In genomic region chr4:134534124-134534886, GRCm38 (mm10) we compare ENCODE assay signal across 8 mouse cellular contexts. TPM values are rescaled to one million over a fixed set of nuclear protein-coding genes. Genes with fewer than 3 reads are reported as not detected.
A peak's percentile ranks its signal among the peaks of the same experiment; 100 is the strongest.
DNase-seq lines count a peak whose midpoint lies in the region; ATAC-seq lines count a peak whose summit lies in the region.

No protein-coding gene starts in this region.

- WGBS in embryonic facial prominence, embryonic 11.5 days = 1% methylated on average over 56 of the region's 57 CpGs
- WGBS in lung, embryonic 15.5 days = under 1% methylated on average over 54 of the region's 57 CpGs

- no peaks in the 10 kb centered on the region for H3K9me3 ChIP-seq in embryonic facial prominence, embryonic 11.5 days (replicated peaks; ENCODE audit: control insufficient read depth, low read length)
- no peaks in the 10 kb centered on the region for H3K9me3 ChIP-seq in lung, embryonic 15.5 days

- DNase-seq in CD4-positive helper T cell, adult 2 months (ENCODE audit: low read depth, low spot score) = peak; percentile 85
- DNase-seq in embryonic facial prominence, embryonic 11.5 days (ENCODE audit: low spot score) = peak; percentile 72
- DNase-seq in heart, adult 9 months (ENCODE audit: low spot score in 2 of 2) = peak; percentile 60 to 69
- peak; percentile 64 for DNase-seq in kidney, adult 9 months
- peak; percentile 92 for DNase-seq in thymus, postnatal 4 days

- H3K27ac ChIP-seq in embryonic facial prominence, embryonic 11.5 days (replicated peaks; ENCODE audit: low read depth, low read length) = peak overlapping the region; percentile 75
- peak overlapping the region; percentile 88 for H3K27ac ChIP-seq in lung, embryonic 15.5 days

- peak overlapping the region; percentile 74 for H3K9ac ChIP-seq in embryonic facial prominence, embryonic 11.5 days (replicated peaks; ENCODE audit: low read length)
- peak overlapping the region; percentile 73 for H3K9ac ChIP-seq in lung, embryonic 15.5 days

- peak overlapping the region; percentile 95 for H3K4me3 ChIP-seq in embryonic facial prominence, embryonic 11.5 days (ENCODE audit: low read depth, low read length)
- H3K4me3 ChIP-seq in lung, embryonic 15.5 days = peak overlapping the region; percentile 88

- H3K4me2 ChIP-seq in embryonic facial prominence, embryonic 11.5 days (ENCODE audit: low read depth, low read length) = peak overlapping the region; percentile 81
- H3K4me2 ChIP-seq in lung, embryonic 15.5 days = peak overlapping the region; percentile 87

- H3K4me1 ChIP-seq in embryonic facial prominence, embryonic 11.5 days (ENCODE audit: control insufficient read depth, insufficient read depth, low read length) = peaks cover 3% of the 10 kb centered on the region; the same call in 1 of the 2 replicates
- H3K4me1 ChIP-seq in lung, embryonic 15.5 days = peaks cover 29% of the 10 kb centered on the region

- peak; percentile 60 for ATAC-seq in activated CD4-positive, CD25-positive, alpha-beta regulatory T cell, adult 4 months
- no peak; the same call in 1 of the 2 replicates for ATAC-seq in embryonic facial prominence, embryonic 11.5 days (replicated peaks; ENCODE audit: insufficient number of reproducible peaks, low FRiP score, low TSS enrichment, low read depth)
- ATAC-seq in lung, embryonic 15.5 days (ENCODE audit: borderline replicate concordance, extremely low read depth, low FRiP score, low TSS enrichment) = peak; percentile 21
- ATAC-seq in neutrophil, adult 5-6 weeks (ENCODE audit: extremely low read depth, insufficient number of reproducible peaks, low FRiP score, poor library complexity, severe bottlenecking) = peak; percentile 35; the same call in 1 of the 2 replicates

- H3K27me3 ChIP-seq in embryonic facial prominence, embryonic 11.5 days (ENCODE audit: control insufficient read depth, insufficient read depth, low read length) = no peaks in the 10 kb centered on the region
- no peaks in the 10 kb centered on the region for H3K27me3 ChIP-seq in lung, embryonic 15.5 days

- H3K36me3 ChIP-seq in embryonic facial prominence, embryonic 11.5 days (replicated peaks; ENCODE audit: control insufficient read depth, insufficient read depth, low read depth, low read length) = no peaks in the 10 kb centered on the region; the same call in 1 of the 2 replicates
- H3K36me3 ChIP-seq in lung, embryonic 15.5 days = peaks cover 28% of the 10 kb centered on the region

RNA-seq across cellular contexts. Expression of gene Mtfr1l, which starts 0.9 kb away (rescaled TPM):
- 10 to 100 TPM; 86.0 to 87.7 TPM for polyA plus RNA-seq in activated CD4-positive, CD25-positive, alpha-beta regulatory T cell, adult 4 months (2017; shearing (Covaris generic))
- polyA plus RNA-seq in embryonic facial prominence, embryonic 11.5 days (2014; fragmentation: Nextera tagmentation; extraction: Ambion mirVana) = 137 and 138 TPM in 2 replicates
- 109 and 114 TPM in 2 replicates for polyA plus RNA-seq in lung, embryonic 15.5 days (2015; fragmentation: Nextera tagmentation; extraction: Ambion mirVana)
- 37.7 and 39.2 TPM in 2 replicates for total RNA-seq in neutrophil, adult 5-6 weeks (2017)

RNA-seq across cellular contexts. Expression of gene Selenon, which starts 17.7 kb away (rescaled TPM):
- under 1 TPM in 1 of 2 experiments, not detected in 1; 0.48 TPM for polyA plus RNA-seq in activated CD4-positive, CD25-positive, alpha-beta regulatory T cell, adult 4 months (2017; shearing (Covaris generic))
- polyA plus RNA-seq in embryonic facial prominence, embryonic 11.5 days (2014; fragmentation: Nextera tagmentation; extraction: Ambion mirVana) = 23.6 and 34.4 TPM in 2 replicates
- 35.3 and 46.2 TPM in 2 replicates for polyA plus RNA-seq in lung, embryonic 15.5 days (2015; fragmentation: Nextera tagmentation; extraction: Ambion mirVana)
- 44.2 and 44.3 TPM in 2 replicates for total RNA-seq in neutrophil, adult 5-6 weeks (2017)

RNA-seq across cellular contexts. Expression of gene Aunip, which starts 23.5 kb away (rescaled TPM):
- polyA plus RNA-seq in activated CD4-positive, CD25-positive, alpha-beta regulatory T cell, adult 4 months (2017; shearing (Covaris generic)) = 1 to 10 TPM in 1 of 2 experiments, under 1 TPM in 1; 0.70 to 3.2 TPM
- 7.0 and 8.3 TPM in 2 replicates for polyA plus RNA-seq in embryonic facial prominence, embryonic 11.5 days (2014; fragmentation: Nextera tagmentation; extraction: Ambion mirVana)
- polyA plus RNA-seq in lung, embryonic 15.5 days (2015; fragmentation: Nextera tagmentation; extraction: Ambion mirVana) = 18.7 and 20.2 TPM in 2 replicates
- not detected in 2 replicates for total RNA-seq in neutrophil, adult 5-6 weeks (2017)

RNA-seq across cellular contexts. Expression of gene Paqr7, which starts 37.8 kb away (rescaled TPM):
- 10 to 100 TPM; 23.9 to 27.1 TPM for polyA plus RNA-seq in activated CD4-positive, CD25-positive, alpha-beta regulatory T cell, adult 4 months (2017; shearing (Covaris generic))
- polyA plus RNA-seq in embryonic facial prominence, embryonic 11.5 days (2014; fragmentation: Nextera tagmentation; extraction: Ambion mirVana) = 0.87 and 0.93 TPM in 2 replicates
- polyA plus RNA-seq in lung, embryonic 15.5 days (2015; fragmentation: Nextera tagmentation; extraction: Ambion mirVana) = 4.2 and 6.7 TPM in 2 replicates
- 3.5 and 3.7 TPM in 2 replicates for total RNA-seq in neutrophil, adult 5-6 weeks (2017)

Comparison
In these comparisons a context has a peak if more than half of its experiments do, and no peak if none do; other contexts are left out.
1. RNA of gene Selenon, which starts 17.7 kb away (polyA plus RNA-seq): 35.3 to 46.2 TPM in lung, embryonic 15.5 days and 23.6 to 34.4 TPM in embryonic facial prominence, embryonic 11.5 days; 0.48 TPM in activated CD4-positive, CD25-positive, alpha-beta regulatory T cell, adult 4 months; every median in the first group is over 10 times any median in the second.
2. Peak in every context shown above with its lines, with median percentiles within 50 percentile points of each other: DNase-seq.